Mouse (Mus musculus): ENCODE results near the gene Zan. TPM values are rescaled to one million over a fixed set of nuclear protein-coding genes. Genes with fewer than 3 reads are reported as not detected.

Gene Zan
- polyA plus RNA-seq, 1 experiment: 0.01 TPM

DNA sequence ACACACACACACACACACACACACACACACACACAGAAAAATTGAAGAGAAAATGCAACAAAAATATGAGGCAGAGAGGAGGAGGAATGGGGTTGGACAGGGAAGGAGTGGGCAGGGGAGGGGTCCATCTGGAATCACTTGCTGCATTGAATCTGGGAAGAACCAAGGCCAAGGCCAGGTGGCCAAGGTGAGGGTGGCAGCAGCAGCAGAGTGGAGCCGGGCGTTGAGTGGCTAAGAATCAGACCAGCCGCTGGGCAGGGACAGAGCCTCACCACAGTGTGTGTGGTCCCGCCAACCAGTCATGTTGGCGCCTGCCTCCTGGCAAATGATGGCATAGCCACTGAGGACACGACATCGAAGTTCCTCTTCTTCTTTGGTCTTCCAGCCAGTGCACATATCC lies 93.4 kb downstream of the Zan start:
- H3K27me3 ChIP-seq (ENCODE audit: control insufficient read depth, insufficient read depth, insufficient read length): peaks cover 30% of the 10 kb centered on the region
- H3K4me3 ChIP-seq (ENCODE audit: insufficient read depth, poor library complexity, severe bottlenecking): no peak overlapping the region
- H3K79me2 ChIP-seq (ENCODE audit: control insufficient read depth, insufficient read depth): no peaks in the 10 kb centered on the region
- TF ChIP-seq USF1 (IDR thresholded peaks at IDR 0.05; ENCODE audit: low read depth) (no peak), MYOG (IDR thresholded peaks at IDR 0.05; ENCODE audit: control insufficient read depth, extremely low read depth, insufficient read length) (no peak), MYOD1 (IDR thresholded peaks at IDR 0.05; ENCODE audit: control insufficient read depth, insufficient read length, low read depth) (no peak), CTCF (IDR thresholded peaks at IDR 0.05; ENCODE audit: control insufficient read depth, insufficient read depth, insufficient read length) (no peak), CEBPB (IDR thresholded peaks at IDR 0.05; ENCODE audit: low read depth) (no peak), FOSL1 (IDR thresholded peaks at IDR 0.05; ENCODE audit: insufficient read depth, low read length, poor library complexity, severe bottlenecking) (no peak)
- H3K36me3 ChIP-seq (ENCODE audit: control insufficient read depth, insufficient read depth): no peaks in the 10 kb centered on the region
- no peaks in the 10 kb centered on the region for H3K79me3 ChIP-seq (ENCODE audit: low read depth)
- no peak overlapping the region for H3ac ChIP-seq (ENCODE audit: control insufficient read depth, insufficient read length, low read depth)

DNA sequence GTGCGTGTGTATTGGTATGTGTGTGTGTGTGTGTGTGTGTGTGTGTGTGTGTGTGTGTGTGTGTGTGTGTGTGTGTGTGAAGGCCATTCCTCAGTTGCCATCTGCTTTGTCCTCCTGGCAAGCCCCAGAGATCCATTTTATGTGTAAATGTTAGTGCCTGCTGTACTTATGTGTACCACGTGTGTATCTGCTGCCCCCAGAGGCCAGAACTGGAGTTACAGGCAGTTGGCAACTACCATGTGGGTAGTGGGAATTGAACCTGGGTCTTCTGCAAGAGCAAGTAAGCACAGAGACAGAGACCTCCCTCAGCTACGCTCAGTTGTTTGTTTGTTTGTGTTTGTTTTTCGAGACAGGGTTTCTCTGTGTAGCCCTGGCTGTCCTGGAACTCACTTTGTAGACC lies 95.7 kb downstream of the Zan start:
- Histone ChIP-seq H3K79me2 (ENCODE audit: control insufficient read depth, insufficient read depth) (no peaks in the 10 kb centered on the region), H3K36me3 (ENCODE audit: control insufficient read depth, insufficient read depth) (no peaks in the 10 kb centered on the region), H3K4me3 (ENCODE audit: insufficient read depth, poor library complexity, severe bottlenecking) (no peak overlapping the region), H3K27me3 (ENCODE audit: control insufficient read depth, insufficient read depth, insufficient read length) (peaks cover 20% of the 10 kb centered on the region), H3K79me3 (ENCODE audit: low read depth) (no peaks in the 10 kb centered on the region), H3ac (ENCODE audit: control insufficient read depth, insufficient read length, low read depth) (no peak overlapping the region)
- TF ChIP-seq USF1 (IDR thresholded peaks at IDR 0.05; ENCODE audit: low read depth) (peak; percentile 47), CEBPB (IDR thresholded peaks at IDR 0.05; ENCODE audit: low read depth) (no peak), CTCF (IDR thresholded peaks at IDR 0.05; ENCODE audit: control insufficient read depth, insufficient read depth, insufficient read length) (peak; percentile 62)

DNA sequence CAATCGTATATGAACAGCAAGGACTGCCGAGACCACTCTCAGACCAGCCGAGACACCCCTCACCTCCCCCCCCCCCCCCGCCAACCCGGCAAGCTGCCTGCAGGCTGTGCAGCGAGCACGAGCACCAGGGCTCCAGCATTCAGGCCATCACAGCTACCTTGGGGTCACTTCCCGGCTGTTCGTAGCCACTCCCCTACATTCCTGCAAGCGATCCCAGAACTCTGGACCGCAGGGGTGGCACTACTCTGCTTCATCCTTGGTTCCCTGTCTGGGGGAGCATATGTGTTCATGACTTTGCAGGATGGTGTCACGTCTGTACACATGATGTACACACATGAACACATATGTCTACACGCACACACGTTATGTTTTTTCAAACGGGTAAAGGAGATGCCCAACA lies 99.3 kb downstream of the Zan start:
- Histone ChIP-seq H3K79me2 (ENCODE audit: control insufficient read depth, insufficient read depth) (no peaks in the 10 kb centered on the region), H3ac (ENCODE audit: control insufficient read depth, insufficient read length, low read depth) (no peak overlapping the region), H3K27me3 (ENCODE audit: control insufficient read depth, insufficient read depth, insufficient read length) (peaks cover 2% of the 10 kb centered on the region), H3K4me3 (ENCODE audit: insufficient read depth, poor library complexity, severe bottlenecking) (no peak overlapping the region), H3K79me3 (ENCODE audit: low read depth) (no peaks in the 10 kb centered on the region), H3K36me3 (ENCODE audit: control insufficient read depth, insufficient read depth) (peaks cover 25% of the 10 kb centered on the region)
- TF ChIP-seq CTCF (IDR thresholded peaks at IDR 0.05; ENCODE audit: control insufficient read depth, insufficient read depth, insufficient read length): no peak
- TF ChIP-seq CEBPB (IDR thresholded peaks at IDR 0.05; ENCODE audit: low read depth): no peak
- TF ChIP-seq MAX (IDR thresholded peaks at IDR 0.05): no peak
- TF ChIP-seq MYOG (IDR thresholded peaks at IDR 0.05; ENCODE audit: control insufficient read depth, extremely low read depth, insufficient read length): no peak
- no peak for TF ChIP-seq FOSL1 (IDR thresholded peaks at IDR 0.05; ENCODE audit: insufficient read depth, low read length, poor library complexity, severe bottlenecking)

DNA sequence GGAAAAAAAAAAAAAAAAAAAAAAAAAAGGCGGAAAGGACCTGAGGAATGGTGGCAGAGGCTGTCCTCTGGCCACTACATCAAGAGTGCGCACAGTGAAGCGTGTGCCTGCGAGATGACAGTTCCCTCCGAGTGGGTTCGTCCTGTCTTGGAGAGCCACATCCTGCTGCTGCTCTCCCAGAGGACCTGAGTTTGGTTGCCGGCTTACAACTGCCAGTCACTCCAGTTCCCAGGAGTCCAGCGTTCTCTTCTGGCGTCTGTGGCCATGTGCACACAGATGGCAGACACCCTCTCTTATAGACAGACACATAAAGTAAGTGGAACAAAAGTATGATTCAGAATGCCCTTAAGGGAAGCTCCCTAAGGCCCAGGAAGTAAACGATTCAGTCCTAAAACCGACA lies 99.7 kb downstream of the Zan start:
- Histone ChIP-seq H3K79me2 (ENCODE audit: control insufficient read depth, insufficient read depth) (no peaks in the 10 kb centered on the region), H3K27me3 (ENCODE audit: control insufficient read depth, insufficient read depth, insufficient read length) (no peaks in the 10 kb centered on the region), H3K36me3 (ENCODE audit: control insufficient read depth, insufficient read depth) (peaks cover 29% of the 10 kb centered on the region), H3ac (ENCODE audit: control insufficient read depth, insufficient read length, low read depth) (no peak overlapping the region), H3K79me3 (ENCODE audit: low read depth) (no peaks in the 10 kb centered on the region), H3K4me3 (ENCODE audit: insufficient read depth, poor library complexity, severe bottlenecking) (no peak overlapping the region)
- no peak for TF ChIP-seq CEBPB (IDR thresholded peaks at IDR 0.05; ENCODE audit: low read depth)
- TF ChIP-seq USF1 (IDR thresholded peaks at IDR 0.05; ENCODE audit: low read depth): no peak
- TF ChIP-seq MYOD1 (IDR thresholded peaks at IDR 0.05; ENCODE audit: control insufficient read depth, insufficient read length, low read depth): no peak
- TF ChIP-seq FOSL1 (IDR thresholded peaks at IDR 0.05; ENCODE audit: insufficient read depth, low read length, poor library complexity, severe bottlenecking): no peak
- TF ChIP-seq MAX (IDR thresholded peaks at IDR 0.05): no peak
- TF ChIP-seq MYOG (IDR thresholded peaks at IDR 0.05; ENCODE audit: control insufficient read depth, extremely low read depth, insufficient read length): no peak
- no peak for TF ChIP-seq CTCF (IDR thresholded peaks at IDR 0.05; ENCODE audit: control insufficient read depth, insufficient read depth, insufficient read length)

DNA sequence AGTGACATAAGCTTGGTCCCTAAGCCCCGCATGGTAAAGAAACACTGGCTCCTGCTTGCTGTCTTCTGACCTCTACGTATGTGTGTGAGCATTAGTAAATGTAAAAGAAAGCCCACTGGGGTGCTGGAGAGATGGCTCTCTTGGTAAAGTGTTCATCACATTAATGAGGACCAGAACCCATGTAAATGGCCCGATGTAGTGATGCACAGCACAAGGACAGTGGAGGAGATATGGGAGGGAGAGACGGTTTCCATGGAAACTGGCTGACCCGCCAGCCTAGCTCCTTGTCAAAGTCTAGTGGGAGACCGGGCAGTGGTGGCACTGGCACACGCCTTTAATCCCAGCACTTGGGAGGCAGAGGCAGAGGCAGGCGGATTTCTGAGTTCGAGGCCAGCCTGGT lies 100.1 kb downstream of the Zan start:
- TF ChIP-seq MYOD1 (IDR thresholded peaks at IDR 0.05; ENCODE audit: control insufficient read depth, insufficient read length, low read depth): no peak
- TF ChIP-seq CTCF (IDR thresholded peaks at IDR 0.05; ENCODE audit: control insufficient read depth, insufficient read depth, insufficient read length): no peak
- no peak for TF ChIP-seq FOSL1 (IDR thresholded peaks at IDR 0.05; ENCODE audit: insufficient read depth, low read length, poor library complexity, severe bottlenecking)
- no peak for TF ChIP-seq MYOG (IDR thresholded peaks at IDR 0.05; ENCODE audit: control insufficient read depth, extremely low read depth, insufficient read length)
- no peak for TF ChIP-seq CEBPB (IDR thresholded peaks at IDR 0.05; ENCODE audit: low read depth)
- no peak for TF ChIP-seq USF1 (IDR thresholded peaks at IDR 0.05; ENCODE audit: low read depth)
- TF ChIP-seq MAX (IDR thresholded peaks at IDR 0.05): no peak

DNA sequence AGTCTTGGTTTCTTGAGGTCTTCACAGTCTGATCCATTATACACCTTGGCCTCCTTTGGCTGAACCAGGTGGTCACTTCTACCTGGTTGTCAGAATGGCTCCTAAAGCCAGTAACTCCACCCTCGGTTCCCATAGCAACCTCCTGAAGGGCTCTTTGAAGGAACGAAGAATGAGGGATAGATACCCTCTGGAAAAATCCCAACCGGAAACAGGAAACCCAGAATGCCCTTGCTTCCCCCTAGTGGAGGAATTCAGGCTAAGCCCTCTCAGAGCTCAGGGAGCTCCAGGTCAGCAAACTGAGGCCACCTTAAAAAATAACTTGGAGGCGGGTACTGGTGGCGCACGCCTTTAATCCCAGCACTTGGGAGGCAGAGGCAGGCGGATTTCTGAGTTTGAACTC lies 100.7 kb downstream of the Zan start:
- Histone ChIP-seq H3K79me3 (ENCODE audit: low read depth) (no peaks in the 10 kb centered on the region), H3K36me3 (ENCODE audit: control insufficient read depth, insufficient read depth) (peaks cover 34% of the 10 kb centered on the region), H3K4me3 (ENCODE audit: insufficient read depth, poor library complexity, severe bottlenecking) (no peak overlapping the region), H3K27me3 (ENCODE audit: control insufficient read depth, insufficient read depth, insufficient read length) (no peaks in the 10 kb centered on the region), H3ac (ENCODE audit: control insufficient read depth, insufficient read length, low read depth) (no peak overlapping the region), H3K79me2 (ENCODE audit: control insufficient read depth, insufficient read depth) (no peaks in the 10 kb centered on the region)
- TF ChIP-seq MYOG (IDR thresholded peaks at IDR 0.05; ENCODE audit: control insufficient read depth, extremely low read depth, insufficient read length) (no peak), CTCF (IDR thresholded peaks at IDR 0.05; ENCODE audit: control insufficient read depth, insufficient read depth, insufficient read length) (no peak), USF1 (IDR thresholded peaks at IDR 0.05; ENCODE audit: low read depth) (no peak), CEBPB (IDR thresholded peaks at IDR 0.05; ENCODE audit: low read depth) (no peak), FOSL1 (IDR thresholded peaks at IDR 0.05; ENCODE audit: insufficient read depth, low read length, poor library complexity, severe bottlenecking) (no peak), MYOD1 (IDR thresholded peaks at IDR 0.05; ENCODE audit: control insufficient read depth, insufficient read length, low read depth) (no peak)

More for the DNA sequence above, 100.1 kb downstream of the Zan start:
- H3K79me3 ChIP-seq (ENCODE audit: low read depth): no peaks in the 10 kb centered on the region
- H3K36me3 ChIP-seq (ENCODE audit: control insufficient read depth, insufficient read depth): peaks cover 34% of the 10 kb centered on the region
- H3K27me3 ChIP-seq (ENCODE audit: control insufficient read depth, insufficient read depth, insufficient read length): no peaks in the 10 kb centered on the region
- no peak overlapping the region for H3K4me3 ChIP-seq (ENCODE audit: insufficient read depth, poor library complexity, severe bottlenecking)
- no peak overlapping the region for H3ac ChIP-seq (ENCODE audit: control insufficient read depth, insufficient read length, low read depth)
- no peaks in the 10 kb centered on the region for H3K79me2 ChIP-seq (ENCODE audit: control insufficient read depth, insufficient read depth)
